Mouse (Mus musculus): ENCODE results near the gene Gm21258. TPM values are rescaled to one million over a fixed set of nuclear protein-coding genes. Genes with fewer than 3 reads are reported as not detected.
"Not testable (repeated sequence)": the region's sequence is repeated elsewhere in the genome, so short reads cannot be mapped to it uniquely, and the experiment has no call there.

Gm21258 gene
- polyA plus RNA-seq (2014; fragmentation: Nextera tagmentation; extraction: Ambion mirVana): not detected in 2 replicates

GRCm38 (mm10) chrY:52779740-52780139 is at the start of gene Gm21258:
Gene Gm21258 (plus strand): TSS chrY:52780040.
- H3K4me1 ChIP-seq (replicated peaks; ENCODE audit: control insufficient read depth, insufficient read depth, low read length); H3K27me3 ChIP-seq (ENCODE audit: control insufficient read depth, insufficient read depth, low read length); ATAC-seq (ENCODE audit: low FRiP score); H3K9ac ChIP-seq; H3K4me2 ChIP-seq (replicated peaks); H3K4me3 ChIP-seq (replicated peaks; ENCODE audit: low read length); DNase-seq (ENCODE audit: low spot score); H3K27ac ChIP-seq; H3K9me3 ChIP-seq (ENCODE audit: control insufficient read depth, low read length); H3K36me3 ChIP-seq (replicated peaks; ENCODE audit: control insufficient read depth, insufficient read depth): not testable (repeated sequence)
- no CpG with 5 or more reads among the region's 6 CpGs for WGBS
